Mouse (Mus musculus) thymus, adult 2 months (tissue): ENCODE results near the gene Mrpl34. TPM values are rescaled to one million over a fixed set of nuclear protein-coding genes. Genes with fewer than 3 reads are reported as not detected.
"Not testable (repeated sequence)": the region's sequence is repeated elsewhere in the genome, so short reads cannot be mapped to it uniquely, and the experiment has no call there.

ENCODE experiments used
- DNase-seq: peaks from one replicate; pipeline ENCODE4 v3.0.0; 2021
- H3K27ac ChIP-seq: fragments of 200-500 bp; 2 replicates; pipeline ENCODE4 v1.5.1; 2012; ENCODE audit warnings: low read length, control low read depth; ENCODE audit not compliant: control insufficient read depth, insufficient read depth
- H3K27me3 ChIP-seq: fragments of 200-500 bp; 2 replicates; pipeline ENCODE4 v1.6.1; 2012; ENCODE audit warnings: mild to moderate bottlenecking, low read length, moderate library complexity, mixed read lengths; ENCODE audit not compliant: control insufficient read depth, insufficient read depth
- H3K36me3 ChIP-seq: fragments of 200-500 bp; 2 replicates; pipeline ENCODE4 v1.6.1; 2012; ENCODE audit warnings: mild to moderate bottlenecking, low read length, moderate library complexity; ENCODE audit not compliant: control insufficient read depth, insufficient read depth
- H3K4me1 ChIP-seq: fragments of 200-500 bp; replicated peaks from 2 replicates; pipeline ENCODE4 v1.6.1; 2012; ENCODE audit warnings: low read length; ENCODE audit not compliant: control insufficient read depth, insufficient read depth
- H3K4me3 ChIP-seq: fragments of 200-500 bp; 2 replicates; pipeline ENCODE4 v1.5.1; 2012; ENCODE audit warnings: mild to moderate bottlenecking, low read length, control low read depth, moderate library complexity; ENCODE audit not compliant: control insufficient read depth, insufficient read depth
- CTCF ChIP-seq: fragments of 200-500 bp; IDR thresholded peaks from 2 replicates; pipeline ENCODE4 v1.5.1; 2012; ENCODE audit warnings: mild to moderate bottlenecking, control low read depth, low read length, moderate library complexity, borderline replicate concordance; ENCODE audit not compliant: control insufficient read depth, poor library complexity, insufficient read depth; ENCODE audit errors: extremely low read depth
- POLR2A ChIP-seq: fragments of 200-500 bp; IDR thresholded peaks from 2 replicates; pipeline ENCODE4 v1.6.1; 2012; ENCODE audit warnings: mild to moderate bottlenecking, low read length, control low read depth, moderate library complexity; ENCODE audit not compliant: control insufficient read depth, poor library complexity, insufficient read depth; ENCODE audit errors: extremely low read depth
- WGBS: fragments of 180-500 bp; shearing (Covaris S2); methylation state at CpG from one replicate; pipeline ENCODE4 v1.1.7; 2018; 5-methylcytosine and 5-hydroxymethylcytosine counted together
- polyA plus RNA-seq: library from polyadenylated mRNA; depleted of rRNA; stranded (reverse); fragments of >200 nt; gene quantifications from 2 replicates; pipeline ENCODE4 v1.2.3, GENCODE M21; 2012; rRNA removed

Mrpl34 gene
- 119 and 125 TPM in 2 replicates for polyA plus RNA-seq

DNA sequence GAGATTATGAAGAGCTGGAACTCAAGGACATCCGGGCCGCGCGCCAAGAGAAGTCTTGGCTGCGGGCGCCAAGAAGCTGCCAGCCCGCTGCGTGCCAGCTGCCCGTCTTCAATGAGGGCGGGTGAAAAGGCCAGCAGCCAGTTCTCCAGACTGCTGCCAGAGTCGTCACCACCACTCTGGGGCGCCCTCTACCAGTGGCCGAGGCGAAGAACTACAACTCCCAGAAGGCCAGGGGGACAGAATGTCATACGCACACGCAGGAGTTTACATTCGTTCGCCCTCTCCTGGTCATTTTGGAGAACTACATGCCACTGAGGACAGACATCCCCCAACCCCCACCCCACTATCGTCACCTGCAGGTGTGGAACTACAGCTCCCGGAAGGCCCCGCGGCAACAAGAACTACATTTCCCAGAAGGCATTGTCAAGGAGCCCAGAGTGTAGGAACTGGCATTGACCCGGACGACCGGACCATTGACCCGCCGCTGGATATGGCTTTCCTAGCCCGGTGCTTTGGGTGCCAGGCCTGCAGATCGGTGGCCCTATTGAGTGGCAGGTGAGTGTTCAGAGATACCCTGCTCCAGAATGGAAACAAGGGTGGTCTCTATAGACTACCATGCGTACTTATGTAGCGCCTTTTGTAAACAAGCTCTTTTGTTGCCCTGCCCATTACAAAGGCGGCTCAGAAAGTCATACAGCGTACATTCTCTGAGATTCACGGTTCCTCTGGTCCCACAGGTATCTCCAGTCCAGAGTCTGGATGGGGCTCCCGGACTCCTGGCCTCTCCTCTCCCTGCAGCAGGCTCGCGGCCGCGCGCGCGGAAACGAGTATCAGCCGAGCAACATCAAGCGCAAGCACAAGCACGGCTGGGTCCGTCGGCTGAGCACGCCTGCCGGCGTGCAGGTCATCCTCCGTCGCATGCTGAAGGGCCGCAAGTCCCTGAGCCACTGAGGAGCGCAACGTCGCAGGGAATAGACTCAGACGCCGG, at the start of gene Mrpl34:
Gene Mrpl34, plus strand, starts transcription at position 447 of the 988 bp plus-strand sequence.
- peak within 1 kb of the TSS; percentile 67 for H3K27ac ChIP-seq
- H3K4me1 ChIP-seq = peaks cover 33% of the 10 kb centered on the region
- peak within 1 kb of the TSS; percentile 89 for H3K4me3 ChIP-seq
- DNase-seq = peak; percentile 98
- peaks cover 13% of the 10 kb centered on the region for H3K36me3 ChIP-seq
- peak; percentile 40; the same call in 1 of the 2 replicates for TF ChIP-seq POLR2A
- TF ChIP-seq CTCF = peak; percentile 84
- no peaks in the 10 kb centered on the region for H3K27me3 ChIP-seq
- WGBS = 1% methylated on average over 59 of the region's 59 CpGs

DNA sequence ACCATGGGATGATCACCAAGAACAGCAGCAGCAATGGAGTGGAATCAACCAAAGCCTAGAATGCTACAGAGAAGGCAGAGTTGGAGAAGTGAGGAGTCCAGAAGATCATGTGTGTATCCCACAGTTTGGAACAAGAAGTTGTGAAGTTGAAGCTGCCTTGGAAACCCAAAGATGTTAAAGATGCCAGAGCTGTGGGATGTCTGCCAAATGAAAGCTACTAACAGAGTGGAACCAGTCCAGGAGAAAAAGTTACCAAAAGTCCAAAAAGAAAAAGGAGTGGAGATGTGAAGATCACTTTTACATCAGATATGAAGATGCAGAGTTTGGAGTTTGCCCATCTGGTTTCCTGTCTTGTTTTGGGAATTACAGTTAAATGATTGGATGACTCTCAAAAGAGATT, 42.6 kb upstream of the Mrpl34 start:
- Histone ChIP-seq H3K27ac (no peak overlapping the region), H3K4me3 (no peak overlapping the region), H3K4me1 (no peaks in the 10 kb centered on the region), H3K27me3 (no peaks in the 10 kb centered on the region), H3K36me3 (no peaks in the 10 kb centered on the region)
- no peak for TF ChIP-seq CTCF
- TF ChIP-seq POLR2A = no peak
- DNase-seq = no peak

DNA sequence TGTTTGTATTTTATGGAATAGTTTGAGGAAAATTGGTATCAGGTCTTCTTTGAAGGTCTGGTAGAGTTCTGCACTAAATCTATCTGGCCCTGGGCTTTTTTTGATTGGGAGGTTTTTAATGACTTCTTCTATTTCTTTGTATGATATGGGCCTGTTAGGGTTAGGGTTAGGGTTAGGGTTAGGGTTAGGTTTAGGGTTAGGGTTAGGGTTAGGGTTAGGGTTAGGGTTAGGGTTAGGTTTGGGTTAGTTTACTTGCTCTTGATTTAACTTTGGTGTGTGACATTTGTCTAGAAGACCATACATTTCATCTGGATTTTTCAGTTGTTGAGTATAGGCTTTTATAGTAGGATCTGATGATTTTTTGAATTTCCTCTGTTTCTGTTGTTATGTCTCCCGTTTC, 31.8 kb upstream of the Mrpl34 start:
- H3K4me3 ChIP-seq, H3K36me3 ChIP-seq, H3K4me1 ChIP-seq, H3K27ac ChIP-seq, DNase-seq, H3K27me3 ChIP-seq: not testable (repeated sequence)
- WGBS = 89% methylated on average over 1 of the region's 1 CpGs

DNA sequence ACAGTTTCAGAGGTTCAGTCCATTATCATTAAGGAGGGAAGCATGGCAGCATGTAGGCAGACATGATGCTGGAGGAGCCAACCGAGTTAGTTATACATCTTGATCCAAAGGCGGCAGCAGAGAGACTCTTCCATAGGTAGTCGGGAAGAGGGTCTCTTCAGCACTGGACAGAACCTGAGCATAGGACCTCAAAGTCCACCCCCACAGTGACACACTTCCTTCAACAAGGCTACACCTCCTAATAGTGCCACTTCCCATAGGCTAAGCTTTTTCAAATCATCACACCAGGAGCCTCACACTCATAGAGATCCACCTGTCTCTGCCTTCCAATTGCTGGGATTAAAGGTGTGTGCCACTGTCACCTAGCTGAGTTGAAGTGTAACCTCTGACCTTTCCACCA, 27.7 kb upstream of the Mrpl34 start:
- no peak overlapping the region for H3K27ac ChIP-seq
- 61% methylated on average over 3 of the region's 3 CpGs for WGBS
- no peak overlapping the region for H3K4me3 ChIP-seq
- no peaks in the 10 kb centered on the region for H3K36me3 ChIP-seq
- H3K27me3 ChIP-seq = no peaks in the 10 kb centered on the region
- no peak for DNase-seq
- no peaks in the 10 kb centered on the region for H3K4me1 ChIP-seq
- no peak for TF ChIP-seq CTCF
- no peak for TF ChIP-seq POLR2A

DNA sequence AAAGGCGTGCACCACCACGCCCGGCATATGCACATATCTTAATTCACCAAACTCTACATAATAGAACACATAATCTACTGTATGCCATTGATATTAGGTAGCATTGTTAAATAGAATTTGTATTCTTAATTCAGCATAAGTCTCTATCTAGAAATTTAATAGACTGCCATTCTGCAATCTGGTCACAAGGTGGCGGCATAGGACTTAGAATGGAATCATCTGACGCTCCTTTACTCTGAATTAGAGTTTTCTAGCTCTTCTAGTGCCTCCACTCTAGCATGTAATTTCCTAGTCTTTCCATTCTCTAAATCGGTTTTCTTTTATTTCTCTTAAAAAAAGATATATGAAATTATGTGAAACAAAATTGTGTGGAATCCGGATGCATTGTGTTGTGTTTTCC, 23.4 kb upstream of the Mrpl34 start:
- TF ChIP-seq CTCF (no peak), POLR2A (no peak)
- Histone ChIP-seq H3K4me1 (0 out of 2 replicates have a peak, but pooled peaks cover 5% of the 10 kb centered on the region), H3K27ac (no peak overlapping the region), H3K36me3 (no peaks in the 10 kb centered on the region), H3K4me3 (no peak overlapping the region), H3K27me3 (no peaks in the 10 kb centered on the region)
- peak; percentile 59 for DNase-seq
- WGBS = 1% methylated on average over 7 of the region's 7 CpGs

GRCm38 (mm10) chr8:71445096-71445495, 19.7 kb upstream of the Mrpl34 start:
- H3K4me3 ChIP-seq = no peak overlapping the region
- no peaks in the 10 kb centered on the region for H3K27me3 ChIP-seq
- no peak for DNase-seq
- 0 out of 2 replicates have a peak, but pooled peaks cover 5% of the 10 kb centered on the region for H3K4me1 ChIP-seq
- TF ChIP-seq POLR2A (no peak), CTCF (no peak)
- WGBS = 35% methylated on average over 7 of the region's 7 CpGs
- no peak overlapping the region for H3K27ac ChIP-seq
- H3K36me3 ChIP-seq = no peaks in the 10 kb centered on the region
